Mouse (Mus musculus): ENCODE measurements around the gene Dbil5. TPM values are rescaled to one million over a fixed set of nuclear protein-coding genes. Genes with fewer than 3 reads are reported as not detected.

The Dbil5 gene
- total RNA-seq, 2 experiments from 2014 or later, result not detected

- no peak for DNase-seq
These were observed 18.7 kb downstream of the Dbil5 start for GRCm38 (mm10) chr11:76236136-76236535.

- no peak for DNase-seq
These were observed 22.3 kb downstream of the Dbil5 start for GRCm38 (mm10) chr11:76239750-76240149.

- peak; percentile 93 for DNase-seq
These were observed 25.7 kb downstream of the Dbil5 start, which contains the start of the genes Mrm3 and Glod4 for GRCm38 (mm10) chr11:76242901-76243810. Mrm3 (plus strand) TSS chr11:76243715. Glod4 (minus strand) TSS chr11:76243725.

GRCm38 (mm10) chr11:76243811-76244546, 26.6 kb downstream of the Dbil5 start:
- no peak for DNase-seq

GRCm38 (mm10) chr11:76246439-76246838, 29.0 kb downstream of the Dbil5 start:
- no peak for DNase-seq

- DNase-seq, result no peak
These were observed 29.8 kb downstream of the Dbil5 start for GRCm38 (mm10) chr11:76247239-76247638.

GRCm38 (mm10) chr11:76252036-76252435, 34.6 kb downstream of the Dbil5 start:
- DNase-seq, result no peak

- DNase-seq, result peak; percentile 88
These were observed 35.9 kb downstream of the Dbil5 start for GRCm38 (mm10) chr11:76253145-76253917.

- DNase-seq, result no peak
These were observed 36.5 kb downstream of the Dbil5 start for GRCm38 (mm10) chr11:76253918-76254264.

- DNase-seq, result no peak
These were observed 38.1 kb downstream of the Dbil5 start for GRCm38 (mm10) chr11:76255431-76256001.

GRCm38 (mm10) chr11:76256129-76256528, 38.7 kb downstream of the Dbil5 start:
- DNase-seq, result no peak

- no peak for DNase-seq
These were observed 40.0 kb downstream of the Dbil5 start for GRCm38 (mm10) chr11:76257386-76257785.

GRCm38 (mm10) chr11:76258511-76258910, 41.1 kb downstream of the Dbil5 start:
- no peak for DNase-seq

- DNase-seq, result no peak
These were observed 43.0 kb downstream of the Dbil5 start for GRCm38 (mm10) chr11:76260208-76261050.

- DNase-seq, result no peak
These were observed 43.8 kb downstream of the Dbil5 start for GRCm38 (mm10) chr11:76261224-76261623.

- no peak for DNase-seq
These were observed 45.4 kb downstream of the Dbil5 start for GRCm38 (mm10) chr11:76262611-76263351.

- no peak for DNase-seq
These were observed 50.1 kb downstream of the Dbil5 start for GRCm38 (mm10) chr11:76267550-76267949.

- DNase-seq, result no peak
These were observed 50.6 kb downstream of the Dbil5 start for GRCm38 (mm10) chr11:76268001-76268459.
